Mouse (Mus musculus): ENCODE results near the gene Rtn4r.

Rtn4r gene

DNA sequence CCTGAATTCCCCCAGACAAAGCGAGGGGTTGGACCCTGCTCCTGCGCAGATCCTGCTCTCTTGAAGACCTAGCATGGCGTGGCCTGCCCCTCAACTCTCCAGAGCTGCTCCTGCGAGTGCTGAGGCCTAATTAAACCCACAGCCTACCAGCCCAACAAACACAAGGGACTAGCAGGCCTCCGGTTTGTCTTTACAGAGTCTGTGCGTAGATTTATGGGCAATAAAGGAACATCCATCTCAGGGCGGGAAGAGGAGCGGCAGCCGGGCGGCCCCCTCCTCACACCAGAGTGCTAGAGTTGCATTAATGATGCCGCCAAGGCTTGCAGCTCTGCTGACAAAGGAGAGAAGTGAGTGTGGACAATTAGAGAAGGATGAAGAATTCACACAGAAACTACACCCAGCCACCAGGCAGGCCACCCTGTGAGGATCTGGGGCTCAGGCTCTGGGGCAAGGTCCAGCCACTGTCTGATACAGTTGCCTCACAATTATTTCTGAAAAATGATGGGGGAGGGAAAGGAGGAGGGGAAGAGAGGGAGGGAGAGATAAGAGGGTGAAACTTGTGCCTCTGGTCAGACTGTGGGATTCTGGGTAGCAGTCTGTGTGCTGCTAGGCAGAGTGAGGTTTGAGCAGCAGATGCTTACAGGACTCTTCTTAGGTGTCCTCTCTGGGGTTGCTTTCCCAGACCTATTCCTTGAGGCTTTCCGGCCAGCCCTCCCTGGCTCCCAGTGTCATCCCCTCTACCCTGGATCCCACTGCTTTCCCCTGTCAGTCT, 29.3 kb downstream of the Rtn4r start:
- no peak for DNase-seq (ENCODE audit: low spot score)

- no peak for DNase-seq (ENCODE audit: low spot score)
Observed at GRCm38 (mm10) chr16:18159255-18159654, 31.8 kb downstream of the Rtn4r start.

- DNase-seq (ENCODE audit: low spot score), result no peak
Observed at GRCm38 (mm10) chr16:18159778-18160177, 32.3 kb downstream of the Rtn4r start.

DNA sequence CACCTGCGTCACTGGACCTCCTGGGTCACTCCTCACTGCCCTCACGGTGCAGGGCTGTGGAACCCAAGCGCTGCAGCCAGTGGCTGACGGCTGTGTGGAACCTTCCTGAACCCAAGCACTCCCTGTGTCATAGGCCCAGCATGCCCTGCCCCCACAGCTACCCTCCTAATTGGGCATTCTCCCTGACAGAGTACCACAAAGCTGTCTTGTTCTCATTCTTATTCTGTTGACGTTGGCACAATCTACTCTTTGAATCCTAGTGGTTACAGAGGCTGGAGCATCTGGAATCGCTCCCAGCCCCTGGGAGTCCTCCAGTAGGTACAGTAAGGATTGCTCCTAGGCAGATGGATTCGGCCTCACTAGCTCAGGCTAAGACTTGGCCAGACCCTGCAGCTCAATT, 33.1 kb downstream of the Rtn4r start:
- DNase-seq (ENCODE audit: low spot score), result no peak

- no peak for DNase-seq (ENCODE audit: low spot score)
Observed at GRCm38 (mm10) chr16:18161190-18161589, 33.7 kb downstream of the Rtn4r start.

DNA sequence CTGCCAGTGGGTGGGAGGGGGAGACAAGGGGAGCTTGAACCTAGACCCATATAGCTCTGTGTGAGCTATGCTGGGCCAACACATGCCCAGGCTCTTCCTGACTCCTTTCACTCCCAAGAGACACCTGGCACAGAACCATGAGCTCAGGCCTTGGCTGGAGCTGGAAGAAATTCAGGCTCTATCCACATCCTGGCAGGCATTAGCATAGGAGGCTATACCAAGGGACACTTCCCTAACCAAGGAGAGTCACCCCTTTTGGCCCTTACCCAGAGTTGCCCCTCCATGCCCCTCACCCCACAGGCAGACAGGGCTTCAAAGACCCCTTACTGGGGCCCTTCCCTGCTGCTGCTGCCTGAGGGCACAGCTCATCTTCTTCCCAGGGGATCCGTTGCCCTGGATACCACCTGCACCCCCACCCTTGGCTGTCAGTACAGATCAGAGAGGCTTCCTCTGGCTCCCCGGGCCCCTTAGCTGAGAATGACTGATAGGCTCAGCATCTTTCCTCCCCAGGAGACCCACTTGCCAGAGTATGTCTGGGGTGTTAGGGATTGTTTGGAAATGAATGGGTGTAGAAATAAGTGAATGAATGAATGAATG, 37.3 kb downstream of the Rtn4r start:
- DNase-seq (ENCODE audit: low spot score), result peak; percentile 39

DNA sequence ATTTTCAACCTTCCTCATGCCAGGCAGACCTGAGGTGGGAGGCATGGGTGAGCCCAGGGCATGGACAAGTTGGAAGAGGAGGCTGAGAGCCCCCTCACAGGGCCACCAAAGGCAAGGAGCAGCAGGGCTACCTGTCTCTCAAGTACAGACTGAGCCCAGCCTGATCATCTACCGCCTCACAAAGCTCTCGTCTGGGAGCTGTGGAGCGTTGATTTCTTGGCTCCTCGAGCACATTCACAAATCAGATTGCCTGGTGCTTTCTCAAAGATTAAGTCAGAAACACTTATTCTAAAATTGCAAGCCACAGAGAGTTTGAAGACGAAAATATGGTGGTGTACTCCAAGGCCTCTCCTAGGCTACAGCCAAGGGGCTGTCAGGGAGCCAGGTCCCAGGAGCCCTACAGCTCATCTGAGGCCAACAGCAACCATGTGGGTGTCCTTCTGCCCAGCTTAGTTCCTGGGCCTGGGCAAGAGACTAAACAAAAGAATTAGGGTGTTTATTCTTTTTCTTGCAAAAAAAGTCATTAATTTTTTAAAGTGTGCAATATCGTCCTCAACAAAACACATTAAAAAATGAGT, 39.3 kb downstream of the Rtn4r start:
- no peak for DNase-seq (ENCODE audit: low spot score)

- no peak for DNase-seq (ENCODE audit: low spot score)
Observed at GRCm38 (mm10) chr16:18169156-18169555, 41.7 kb downstream of the Rtn4r start.

DNA sequence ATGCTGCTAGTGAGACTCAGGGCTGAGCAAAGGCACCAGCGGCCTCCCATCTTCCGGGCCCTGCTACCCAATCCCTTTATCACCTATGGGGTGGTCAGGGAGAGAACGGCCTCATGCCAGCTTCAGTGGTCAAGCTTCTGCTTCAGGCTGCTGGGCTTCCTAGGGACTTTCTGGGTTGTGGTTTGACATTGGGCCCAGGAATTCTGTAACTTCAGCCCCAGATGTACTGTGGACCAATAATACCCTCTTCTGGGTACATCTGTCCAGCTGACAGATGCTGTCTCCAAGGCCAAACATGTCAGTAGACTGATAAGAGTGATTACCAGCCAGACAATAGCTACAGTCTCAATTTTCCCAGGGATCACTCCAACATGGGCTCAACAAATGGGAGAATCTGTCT, 42.3 kb downstream of the Rtn4r start:
- DNase-seq (ENCODE audit: low spot score), result no peak

GRCm38 (mm10) chr16:18172266-18172855, 44.9 kb downstream of the Rtn4r start:
- peak; percentile 91 for DNase-seq (ENCODE audit: low spot score)

GRCm38 (mm10) chr16:18173231-18173630, 45.8 kb downstream of the Rtn4r start:
- no peak for DNase-seq (ENCODE audit: low spot score)

GRCm38 (mm10) chr16:18173788-18174187, 46.3 kb downstream of the Rtn4r start:
- DNase-seq (ENCODE audit: low spot score), result no peak

GRCm38 (mm10) chr16:18175817-18176541, 48.5 kb downstream of the Rtn4r start:
- DNase-seq (ENCODE audit: low spot score), result no peak

- DNase-seq (ENCODE audit: low spot score), result no peak
Observed at GRCm38 (mm10) chr16:18176758-18177157, 49.3 kb downstream of the Rtn4r start.

DNA sequence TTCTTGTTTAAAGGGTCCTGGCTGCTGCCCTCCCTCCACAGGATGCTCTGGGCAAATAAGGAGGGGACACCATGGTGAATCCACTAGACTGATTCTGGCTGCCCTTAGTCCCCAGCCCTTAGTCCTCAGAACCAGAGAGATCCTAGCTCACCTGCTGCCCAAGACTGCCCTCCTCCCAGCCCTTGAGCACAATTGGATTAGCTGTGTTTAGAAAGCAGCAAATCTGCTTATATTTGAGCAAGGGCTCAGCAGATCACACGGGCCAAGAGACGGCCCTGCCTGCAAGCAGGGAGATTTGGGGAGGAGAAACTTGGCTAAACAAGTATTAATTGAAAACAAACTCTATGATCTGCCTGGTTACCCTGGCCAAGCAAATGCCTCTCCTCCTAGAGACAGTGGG, 52.1 kb downstream of the Rtn4r start:
- DNase-seq (ENCODE audit: low spot score), result no peak

- no peak for DNase-seq (ENCODE audit: low spot score)
Observed at GRCm38 (mm10) chr16:18181398-18181797, 54.0 kb downstream of the Rtn4r start.

GRCm38 (mm10) chr16:18182766-18183165, 55.3 kb downstream of the Rtn4r start:
- DNase-seq (ENCODE audit: low spot score), result no peak

DNA sequence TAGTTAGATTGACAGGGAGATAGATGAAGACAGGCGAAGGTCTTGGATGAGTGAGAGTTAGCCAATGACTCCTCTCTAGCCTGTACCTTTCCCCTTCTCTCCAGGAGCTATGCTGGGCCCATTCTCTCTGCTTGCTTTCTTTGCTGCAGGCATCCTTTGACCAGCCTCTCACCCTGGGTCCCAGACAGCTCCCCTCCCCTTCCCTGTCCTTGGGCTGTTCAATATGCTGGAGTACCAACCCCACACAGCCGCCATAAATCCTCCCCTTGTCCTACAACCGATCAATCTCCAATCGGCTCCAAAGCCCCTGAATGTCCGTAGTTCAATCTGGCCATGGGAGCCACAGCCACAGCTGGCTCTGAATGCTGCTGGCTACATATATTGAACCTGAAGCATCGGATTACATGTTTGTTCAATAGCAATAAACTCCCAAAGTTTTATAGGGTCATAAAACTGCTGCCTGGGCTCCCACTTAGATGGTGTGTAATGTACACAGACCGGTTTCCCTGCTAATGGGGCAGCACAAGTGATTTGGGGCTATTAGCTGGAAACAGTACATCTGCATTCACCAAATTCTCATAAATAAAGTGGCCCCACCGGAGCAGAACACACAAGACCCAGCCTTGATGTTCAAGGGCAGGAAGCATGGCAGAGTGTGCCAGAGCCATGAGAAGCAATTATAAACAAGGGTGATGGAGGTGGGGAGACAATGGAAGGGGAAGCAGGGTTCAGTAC, 58.4 kb downstream of the Rtn4r start:
- DNase-seq (ENCODE audit: low spot score), result no peak

- no peak for DNase-seq (ENCODE audit: low spot score)
Observed at GRCm38 (mm10) chr16:18186798-18187197, 59.4 kb downstream of the Rtn4r start.

DNA sequence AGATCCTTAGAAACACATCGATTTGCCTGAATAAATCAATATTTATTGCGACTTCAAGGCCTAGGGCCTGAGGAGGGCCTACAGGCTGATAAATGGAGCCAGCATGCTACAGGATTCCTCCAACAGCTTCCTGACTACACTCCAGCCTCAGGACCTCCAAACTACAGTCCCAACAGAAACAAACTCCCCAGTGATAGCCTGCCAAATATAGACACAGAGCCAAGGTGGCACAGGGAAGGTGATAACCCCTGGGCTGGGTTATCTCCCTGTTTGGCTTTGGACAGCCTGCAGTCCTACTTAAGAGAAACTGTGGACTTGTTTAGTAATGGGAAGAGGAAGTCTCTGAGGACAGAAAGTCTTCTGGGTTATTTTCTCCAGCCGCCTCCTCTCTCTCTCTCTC, 59.8 kb downstream of the Rtn4r start:
- DNase-seq (ENCODE audit: low spot score), result no peak

DNA sequence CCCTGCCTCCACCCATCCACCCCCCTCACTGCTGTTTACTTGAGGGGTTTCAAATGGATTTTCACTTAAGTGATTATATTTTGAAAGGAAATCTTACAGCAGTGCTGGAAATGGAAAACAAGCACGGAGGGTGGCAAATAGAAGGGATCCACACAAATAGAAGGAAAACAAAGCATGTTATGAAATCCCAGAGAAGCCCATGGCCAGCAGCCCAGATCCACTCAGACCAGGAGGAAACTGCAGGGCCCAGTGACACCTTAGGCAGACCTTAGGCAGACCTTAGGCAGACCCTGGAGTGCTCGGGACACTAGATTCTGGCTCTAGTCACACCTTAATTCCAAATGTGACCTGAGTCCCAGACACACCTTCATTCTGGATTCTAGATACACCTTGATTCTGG, 63.6 kb downstream of the Rtn4r start:
- DNase-seq (ENCODE audit: low spot score), result no peak
